Mouse (Mus musculus) frontal cortex, adult 2 months (tissue): ENCODE measurements at regions not wholly inside any gene's neighbourhood (a gene's known extent, or its start where the extent isn't known, plus 50 kb on each side); places are given as distances from the start of the nearest gene placed in this dataset.
A peak's percentile ranks its signal among the peaks of the same experiment; 100 is the strongest.

Experiments
- DNase-seq, 2 experiments: peaks; one replicate each; pipeline ENCODE4 v3.0.0; 2022; ENCODE audit warnings: low spot score in 1 of 2; ENCODE audit errors: extremely low spot score in 1 of 2

GRCm38 (mm10) chr4:57362652-57363051 is 61.0 kb upstream of the Ptpn3 start:
- DNase-seq, result no peak

- DNase-seq, result peak; percentile 46 to 90
These were observed 64.2 kb upstream of the Palm2 start for GRCm38 (mm10) chr4:57369736-57370373.

GRCm38 (mm10) chr4:57377872-57378271 is 56.2 kb upstream of the Palm2 start:
- DNase-seq, result no peak

- DNase-seq, result peak in 1 of 2 experiments; percentile 7
These were observed 53.8 kb upstream of the Palm2 start for GRCm38 (mm10) chr4:57380063-57380800.

GRCm38 (mm10) chr4:57381306-57381705 is 52.7 kb upstream of the Palm2 start:
- no peak for DNase-seq
